Mouse (Mus musculus): ENCODE results near the gene Btk. TPM values are rescaled to one million over a fixed set of nuclear protein-coding genes. Genes with fewer than 3 reads are reported as not detected.

Btk gene
- polyA plus RNA-seq, 1 experiment from 2014 or later = 1.2 TPM

DNA sequence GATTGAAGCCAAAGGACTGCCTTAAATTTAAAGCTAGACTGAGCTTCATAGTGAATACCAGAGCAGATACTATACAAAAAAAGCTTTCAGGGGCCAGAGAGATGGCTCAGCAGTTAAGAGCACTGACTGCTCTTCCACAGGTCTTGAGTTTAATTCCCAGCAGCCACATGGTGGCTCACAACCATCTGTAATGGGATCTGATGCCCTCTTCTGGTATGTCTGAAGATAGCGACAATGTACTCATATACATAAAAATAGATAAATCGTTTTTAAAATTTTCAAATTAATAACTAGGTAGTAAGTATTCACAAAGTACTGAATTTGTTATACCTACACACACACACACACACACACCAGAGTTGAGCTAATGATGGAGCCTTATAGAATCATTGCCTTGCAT is 50.0 kb downstream of the Btk start:
- 83% methylated on average over 2 of the region's 2 CpGs for WGBS
- ATAC-seq (ENCODE audit: low FRiP score, low read depth) = no peak
- Histone ChIP-seq H3K9me3 (no peaks in the 10 kb centered on the region), H3K4me1 (no peaks in the 10 kb centered on the region), H3K4me3 (no peak overlapping the region), H3K27ac (replicated peaks) (no peak overlapping the region), H3K36me3 (no peaks in the 10 kb centered on the region), H3K4me2 (replicated peaks) (no peak overlapping the region), H3K27me3 (no peaks in the 10 kb centered on the region), H3K9ac (replicated peaks) (no peak overlapping the region)

- Histone ChIP-seq H3K4me2 (replicated peaks) (no peak overlapping the region), H3K4me3 (no peak overlapping the region), H3K27ac (replicated peaks) (no peak overlapping the region), H3K36me3 (no peaks in the 10 kb centered on the region), H3K4me1 (no peaks in the 10 kb centered on the region), H3K9ac (replicated peaks) (no peak overlapping the region), H3K9me3 (no peaks in the 10 kb centered on the region), H3K27me3 (no peaks in the 10 kb centered on the region)
- ATAC-seq (ENCODE audit: low FRiP score, low read depth) = no peak
- WGBS = 85% methylated on average over 4 of the region's 4 CpGs
These were observed 58.1 kb downstream of the Btk start for GRCm38 (mm10) chrX:134525260-134525659.

DNA sequence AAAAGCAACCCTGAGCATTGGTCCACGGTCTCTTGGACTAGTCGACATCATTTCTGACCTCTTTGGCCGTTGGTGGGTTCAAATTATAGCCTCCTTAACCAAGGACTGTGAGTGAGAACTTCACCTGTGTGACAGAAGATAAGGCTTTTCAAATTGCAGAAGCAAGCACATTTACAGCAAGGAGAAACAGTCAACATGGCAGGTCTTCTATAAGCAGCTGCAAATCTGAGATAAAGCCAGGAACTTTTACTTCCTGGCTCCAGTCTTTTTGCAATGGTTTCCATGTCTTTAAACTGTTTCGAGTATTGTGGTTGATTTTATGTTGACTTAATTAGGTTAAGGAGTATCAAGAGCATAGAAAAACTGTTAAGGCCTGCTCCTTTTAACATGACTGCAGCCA is 59.6 kb downstream of the Btk start:
- Histone ChIP-seq H3K27ac (replicated peaks) (no peak overlapping the region), H3K9me3 (no peaks in the 10 kb centered on the region), H3K9ac (replicated peaks) (no peak overlapping the region), H3K4me1 (no peaks in the 10 kb centered on the region), H3K4me2 (replicated peaks) (no peak overlapping the region), H3K4me3 (no peak overlapping the region), H3K36me3 (no peaks in the 10 kb centered on the region), H3K27me3 (no peaks in the 10 kb centered on the region)
- ATAC-seq (ENCODE audit: low FRiP score, low read depth) = no peak
- 77% methylated on average over 4 of the region's 4 CpGs for WGBS

GRCm38 (mm10) chrX:134509473-134509872 is 73.9 kb downstream of the Btk start:
- H3K9ac ChIP-seq (replicated peaks) = no peak overlapping the region
- H3K27ac ChIP-seq (replicated peaks) = no peak overlapping the region
- no peak overlapping the region for H3K4me3 ChIP-seq
- no peaks in the 10 kb centered on the region for H3K9me3 ChIP-seq
- H3K36me3 ChIP-seq = no peaks in the 10 kb centered on the region
- no peaks in the 10 kb centered on the region; the same call in 1 of the 2 replicates for H3K27me3 ChIP-seq
- no peak overlapping the region for H3K4me2 ChIP-seq (replicated peaks)
- ATAC-seq (ENCODE audit: low FRiP score, low read depth) = no peak
- no peaks in the 10 kb centered on the region for H3K4me1 ChIP-seq
- WGBS = 50% methylated on average over 1 of the region's 2 CpGs

DNA sequence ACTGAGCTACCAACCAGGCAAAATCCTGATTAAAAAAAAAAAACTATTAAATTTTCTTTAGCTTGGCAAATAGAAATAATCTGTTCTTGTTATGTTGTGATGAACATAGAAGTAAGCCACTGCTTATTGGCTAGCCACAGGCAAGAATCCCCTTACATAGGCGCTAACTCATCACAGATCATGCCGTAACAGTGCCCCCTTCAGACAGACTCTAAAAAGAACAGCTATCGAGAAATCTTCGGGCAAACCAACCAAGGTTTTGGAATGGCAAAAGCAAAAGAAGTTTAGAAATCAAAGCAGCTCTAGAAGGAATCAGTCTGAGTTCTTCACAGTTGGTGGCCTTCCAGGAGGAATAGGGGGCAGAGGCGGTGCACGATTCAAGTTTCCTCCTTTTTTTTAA is 75.4 kb downstream of the Btk start:
- Histone ChIP-seq H3K9me3 (no peaks in the 10 kb centered on the region), H3K4me2 (replicated peaks) (no peak overlapping the region), H3K27ac (replicated peaks) (no peak overlapping the region), H3K27me3 (no peaks in the 10 kb centered on the region), H3K4me3 (no peak overlapping the region), H3K36me3 (no peaks in the 10 kb centered on the region), H3K9ac (replicated peaks) (no peak overlapping the region), H3K4me1 (no peaks in the 10 kb centered on the region)
- 66% methylated on average over 6 of the region's 6 CpGs for WGBS
- no peak for ATAC-seq (ENCODE audit: low FRiP score, low read depth)

DNA sequence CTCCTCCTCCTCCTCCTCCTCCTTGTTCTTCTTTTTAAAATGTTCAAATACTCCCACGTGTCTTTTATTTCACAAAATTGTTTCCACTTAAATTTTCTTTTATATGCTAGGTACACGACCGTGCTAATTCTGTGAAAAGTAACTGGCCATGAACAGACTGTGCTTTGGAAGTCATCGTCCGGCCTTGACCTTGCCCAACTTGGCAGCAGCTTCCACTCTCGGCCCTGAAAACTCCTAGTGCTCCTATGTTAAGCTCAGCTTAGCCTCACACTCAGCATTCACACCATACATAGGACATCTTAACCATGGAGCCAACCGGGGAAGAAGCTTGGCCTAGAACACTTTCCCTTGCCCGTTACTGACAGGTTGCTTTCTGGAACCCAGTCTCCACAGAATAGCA is 82.7 kb downstream of the Btk start:
- WGBS = 84% methylated on average over 8 of the region's 8 CpGs
- no peak overlapping the region for H3K27ac ChIP-seq (replicated peaks)
- H3K4me2 ChIP-seq (replicated peaks) = no peak overlapping the region
- H3K27me3 ChIP-seq = no peaks in the 10 kb centered on the region
- H3K9me3 ChIP-seq = no peaks in the 10 kb centered on the region
- no peak overlapping the region for H3K9ac ChIP-seq (replicated peaks)
- no peak for ATAC-seq (ENCODE audit: low FRiP score, low read depth)
- no peaks in the 10 kb centered on the region for H3K36me3 ChIP-seq
- no peaks in the 10 kb centered on the region for H3K4me1 ChIP-seq
- no peak overlapping the region for H3K4me3 ChIP-seq

Other genes with a start within 250 kb of the Btk start
- 13.9 and 16.4 TPM in 2 replicates for gene Drp2, start 179.0 kb downstream of the Btk start, polyA plus RNA-seq (2016; fragmentation: Nextera tagmentation; extraction: Ambion mirVana)
- gene Taf7l, start 107.1 kb downstream of the Btk start, polyA plus RNA-seq (2016; fragmentation: Nextera tagmentation; extraction: Ambion mirVana) = not detected in 2 replicates
- 49.5 and 50.3 TPM in 2 replicates for gene Timm8a1, start 41.7 kb downstream of the Btk start, polyA plus RNA-seq (2016; fragmentation: Nextera tagmentation; extraction: Ambion mirVana)
- 229 and 268 TPM in 2 replicates for gene Rpl36a, start 2.1 kb upstream of the Btk start, polyA plus RNA-seq (2016; fragmentation: Nextera tagmentation; extraction: Ambion mirVana)
- gene Gla, start 17.6 kb upstream of the Btk start, polyA plus RNA-seq (2016; fragmentation: Nextera tagmentation; extraction: Ambion mirVana) = 4.5 TPM in 2 replicates
- gene Hnrnph2, start 17.6 kb upstream of the Btk start, polyA plus RNA-seq (2016; fragmentation: Nextera tagmentation; extraction: Ambion mirVana) = 186 and 202 TPM in 2 replicates
- 7.3 and 9.1 TPM in 2 replicates for gene Armcx4, start 102.9 kb upstream of the Btk start, polyA plus RNA-seq (2016; fragmentation: Nextera tagmentation; extraction: Ambion mirVana)
- gene Armcx1, start 134.4 kb upstream of the Btk start, polyA plus RNA-seq (2016; fragmentation: Nextera tagmentation; extraction: Ambion mirVana) = 67.1 and 68.8 TPM in 2 replicates
- gene Armcx6, start 167.8 kb upstream of the Btk start, polyA plus RNA-seq (2016; fragmentation: Nextera tagmentation; extraction: Ambion mirVana) = 22.3 and 24.5 TPM in 2 replicates
- 56.6 and 60.5 TPM in 2 replicates for gene Armcx3, start 173.0 kb upstream of the Btk start, polyA plus RNA-seq (2016; fragmentation: Nextera tagmentation; extraction: Ambion mirVana)
- 85.0 and 89.8 TPM in 2 replicates for gene Armcx2, start 225.7 kb upstream of the Btk start, polyA plus RNA-seq (2016; fragmentation: Nextera tagmentation; extraction: Ambion mirVana)

All from midbrain, embryonic 12.5 days (tissue).